Mouse (Mus musculus) CH12.LX (cell line): ENCODE results near the gene Rnf146.

ENCODE experiments used
- CTCF ChIP-seq, 2 experiments: IDR thresholded peaks in 1 of 2; conservative IDR thresholded peaks in 1 of 2; 2 replicates each; pipeline ENCODE4 v1.5.1; 2011 to 2012; ENCODE audit warnings: low read depth in 2 of 2, low read length in 2 of 2, improper control_type of control experiment in 1 of 2, inconsistent platforms in 1 of 2, mild to moderate bottlenecking in 1 of 2, moderate library complexity in 1 of 2
- E2F4 ChIP-seq: IDR thresholded peaks from 2 replicates; pipeline ENCODE4 v1.6.1; 2011; ENCODE audit warnings: low read depth, low read length, improper control_type of control experiment; ENCODE audit not compliant: insufficient replicate concordance
- EP300 ChIP-seq: IDR thresholded peaks from 2 replicates; pipeline ENCODE4 v1.6.1; 2011; ENCODE audit warnings: low read length, improper control_type of control experiment
- POLR2A ChIP-seq: IDR thresholded peaks from 2 replicates; pipeline ENCODE4 v1.6.1; 2011; ENCODE audit warnings: low read depth, mild to moderate bottlenecking, improper control_type of control experiment, low read length
- RAD21 ChIP-seq: IDR thresholded peaks from 2 replicates; pipeline ENCODE4 v1.6.1; 2011; ENCODE audit warnings: low read depth, mild to moderate bottlenecking, low read length, improper control_type of control experiment, moderate library complexity

- TF ChIP-seq EP300 (no peak), POLR2A (no peak), CTCF (conservative IDR thresholded peaks at IDR 0.05 in 1 of 2, IDR thresholded peaks at IDR 0.05 in 1 of 2; ENCODE audit: low read depth in 2 of 2, low read length in 2 of 2) (no peak), RAD21 (no peak), E2F4 (no peak)
Observed at GRCm38 (mm10) chr10:29402656-29403268, 40.5 kb upstream of the Rnf146 start.
